Mouse (Mus musculus): Measurements from ENCODE around the gene Ppara.
A peak's percentile ranks its signal among the peaks of the same experiment; 100 is the strongest.

Ppara gene

DNA sequence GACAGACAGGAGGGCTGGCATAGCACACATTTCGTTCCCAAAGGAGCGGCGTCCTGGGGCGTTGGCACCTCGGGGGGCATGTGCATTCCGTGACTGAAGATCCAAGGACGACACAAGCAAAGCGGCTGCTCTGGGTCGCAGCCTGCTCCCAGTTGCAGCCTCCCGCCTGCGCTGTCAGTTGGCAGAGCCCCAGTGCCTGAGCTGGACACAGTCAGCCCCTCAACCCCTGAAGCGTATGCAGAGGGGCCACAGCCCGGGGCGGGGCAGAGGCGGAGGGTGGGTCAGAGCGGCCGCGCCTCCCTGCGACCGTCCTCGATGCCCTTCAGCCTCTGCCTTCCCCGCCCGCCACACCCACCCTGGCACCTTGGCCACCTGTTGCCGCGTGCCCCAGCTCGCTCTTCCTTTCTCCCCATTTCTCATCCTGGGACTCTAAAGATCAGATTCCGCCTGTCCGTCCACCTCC lies at the start of gene Ppara:
Gene Ppara, plus strand, starts transcription at position 413 of the 463 bp plus-strand sequence.
- DNase-seq = peak; percentile 80

DNA sequence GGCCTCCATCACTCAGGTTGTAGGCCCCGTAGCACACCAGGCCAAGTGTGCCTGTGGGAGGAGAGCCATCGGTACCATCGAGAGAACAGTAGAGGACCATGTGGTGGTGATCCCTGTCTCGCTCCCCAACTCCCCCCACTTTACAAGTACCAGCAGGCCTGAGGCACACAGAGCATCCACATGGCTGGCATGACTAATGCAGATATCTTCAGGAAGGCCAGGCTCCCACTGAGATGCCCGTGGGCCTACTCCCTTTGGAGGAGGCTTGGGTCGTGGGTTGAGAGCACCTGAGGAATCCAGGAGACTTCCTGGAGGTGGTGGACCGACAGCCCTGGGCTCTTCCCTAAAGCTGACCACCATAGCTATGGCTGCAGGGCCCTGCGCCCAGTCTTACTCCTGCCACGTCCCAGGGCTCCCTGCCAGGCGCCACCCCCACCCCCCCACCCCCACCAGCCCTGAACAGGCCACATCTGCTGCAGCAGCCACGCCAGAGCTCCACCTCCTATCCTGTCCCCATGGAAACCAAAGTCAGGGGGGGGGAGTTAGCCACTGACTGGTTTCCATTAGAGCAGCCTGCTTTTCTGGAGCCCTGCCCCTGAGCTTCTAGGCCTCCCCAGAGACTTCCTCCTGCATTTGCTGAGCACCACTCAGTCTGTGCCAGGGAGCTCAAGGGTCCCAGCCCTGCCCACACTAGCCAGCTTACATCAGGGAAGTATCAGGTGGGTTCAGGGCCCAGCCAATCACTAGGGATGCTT lies 48.0 kb upstream of the Ppara start:
- peak; percentile 88 for DNase-seq

DNA sequence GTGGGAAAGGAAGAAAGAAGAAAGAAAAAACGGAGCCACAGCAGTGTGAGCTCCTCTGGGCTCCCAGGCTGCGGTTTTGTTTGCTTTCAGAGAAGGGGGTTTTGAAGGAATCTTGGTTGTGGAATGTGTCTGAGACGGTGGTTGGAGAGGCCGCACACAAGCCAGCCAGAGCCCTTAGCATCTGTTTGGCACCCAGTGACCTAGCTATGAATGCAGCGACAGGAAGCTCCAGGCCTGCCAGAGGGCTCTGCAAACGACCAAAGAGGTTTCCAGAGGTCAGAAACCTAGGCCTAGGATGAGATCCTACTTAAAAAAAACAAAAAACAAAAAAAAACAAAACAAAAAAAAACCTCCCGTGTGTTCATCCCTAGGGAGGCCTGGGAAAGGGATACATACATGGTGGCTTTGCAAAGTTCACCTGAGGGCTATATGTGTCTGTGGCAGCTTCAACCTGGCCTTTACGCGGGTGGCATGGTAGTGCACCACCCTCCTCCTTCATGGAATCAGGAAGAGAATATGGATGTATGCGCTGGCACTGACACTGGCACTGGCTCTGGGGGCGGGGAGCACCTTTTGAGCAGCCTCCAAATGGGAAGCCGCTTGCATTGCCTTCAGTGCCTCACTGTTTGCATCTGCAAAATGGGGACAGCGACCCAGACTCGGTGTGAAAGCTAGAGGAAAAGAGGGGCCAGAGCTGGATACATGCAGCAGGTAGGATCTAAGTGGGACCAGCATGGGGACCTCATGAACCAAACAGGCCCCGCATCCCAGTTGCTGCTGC lies 47.0 kb upstream of the Ppara start:
- DNase-seq = peak; percentile 47

DNA sequence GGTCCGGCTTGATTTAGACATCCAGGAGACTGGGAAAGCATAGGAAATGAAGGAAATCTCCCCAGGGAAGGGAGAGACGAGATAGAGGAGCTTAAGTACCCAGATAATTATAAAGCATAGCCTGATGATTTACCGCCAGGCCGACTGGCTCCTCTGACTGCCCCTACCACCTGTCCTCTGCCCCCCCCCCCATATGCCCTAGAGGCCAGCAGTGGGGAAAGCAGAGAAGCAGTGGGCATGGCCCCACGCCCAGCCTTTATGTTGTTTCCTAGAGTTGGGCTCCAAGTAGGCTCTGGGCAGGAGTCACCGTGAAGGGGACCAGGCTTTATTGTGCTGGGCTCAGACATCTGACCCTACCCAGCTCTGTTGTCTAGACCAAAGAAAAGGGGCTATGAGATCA lies 46.0 kb upstream of the Ppara start:
- no peak for DNase-seq

DNA sequence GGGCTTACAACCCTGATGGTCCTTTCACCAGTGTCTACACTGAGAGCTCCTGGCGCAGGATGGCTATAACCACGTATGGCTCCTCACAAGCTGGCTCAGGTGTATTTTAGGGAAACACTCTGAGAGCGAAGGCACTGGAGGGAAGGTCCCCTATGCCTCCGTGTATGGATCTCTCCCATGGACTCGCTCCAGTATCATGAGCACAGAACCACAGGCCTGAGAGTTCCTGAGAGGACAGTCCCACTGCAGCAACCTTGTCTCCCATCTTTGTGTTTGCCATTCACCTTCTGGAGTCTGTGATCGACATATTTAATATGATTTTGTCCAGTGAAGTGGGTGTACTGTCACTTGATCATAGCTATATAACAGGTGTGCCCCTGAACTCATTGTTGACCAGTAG lies 45.3 kb upstream of the Ppara start:
- DNase-seq = no peak

DNA sequence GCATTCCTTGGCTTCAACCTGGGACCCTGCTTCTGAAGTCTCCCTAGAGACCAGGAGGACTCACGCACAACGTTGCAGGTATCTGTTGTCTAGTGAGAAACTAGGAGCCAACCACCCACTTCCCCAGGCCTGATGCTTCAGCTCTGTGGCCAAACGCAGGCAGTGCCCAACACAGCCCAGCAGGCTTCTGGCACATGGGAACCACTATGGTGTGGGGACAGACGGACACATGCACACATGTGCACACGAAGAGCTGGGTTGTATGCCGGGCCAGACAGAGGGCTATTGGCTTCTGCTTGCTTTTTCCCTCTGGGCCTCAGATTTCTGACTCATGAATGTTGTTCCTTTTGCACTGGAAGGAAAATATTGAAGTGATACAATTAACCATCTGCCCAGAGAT lies 44.7 kb upstream of the Ppara start:
- DNase-seq = no peak

DNA sequence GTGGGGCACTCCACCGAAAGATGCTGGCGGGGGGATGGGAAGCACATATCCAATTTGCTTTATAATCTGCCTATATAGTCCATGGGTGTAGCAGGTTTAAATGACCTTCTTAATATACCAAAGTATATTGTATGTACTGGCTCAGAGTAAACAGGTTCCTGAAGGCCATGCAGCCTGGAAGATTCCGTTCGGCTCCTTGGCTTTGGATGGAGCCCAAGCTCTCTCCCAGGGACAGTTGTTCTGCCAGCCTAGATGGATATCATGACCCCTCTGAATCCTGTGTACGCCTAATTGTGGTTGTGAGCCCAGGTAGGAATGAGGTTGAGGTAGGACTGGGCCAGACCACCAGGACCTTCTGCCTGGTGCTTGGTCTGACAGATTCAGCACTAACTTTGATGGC lies 43.9 kb upstream of the Ppara start:
- no peak for DNase-seq

DNA sequence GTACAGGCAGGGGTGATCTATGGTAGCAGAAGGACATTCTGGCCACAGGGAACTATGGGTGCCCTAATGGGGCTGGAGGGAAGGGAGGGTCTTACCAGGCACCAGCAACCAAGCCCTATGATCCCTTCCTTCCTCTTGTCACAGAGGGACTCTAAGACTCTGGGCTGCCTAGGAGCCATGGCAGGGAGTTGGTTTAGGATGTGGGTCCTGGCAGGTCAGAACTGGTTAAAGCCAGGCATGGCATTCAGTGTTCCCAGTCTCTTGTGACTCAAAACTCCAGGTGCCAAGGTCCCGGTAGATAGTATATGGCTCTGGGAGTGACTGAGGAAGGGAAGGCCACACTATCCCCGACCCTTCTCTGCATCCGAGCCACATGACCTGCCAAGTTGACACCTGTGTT lies 41.7 kb upstream of the Ppara start:
- peak; percentile 35 for DNase-seq

DNA sequence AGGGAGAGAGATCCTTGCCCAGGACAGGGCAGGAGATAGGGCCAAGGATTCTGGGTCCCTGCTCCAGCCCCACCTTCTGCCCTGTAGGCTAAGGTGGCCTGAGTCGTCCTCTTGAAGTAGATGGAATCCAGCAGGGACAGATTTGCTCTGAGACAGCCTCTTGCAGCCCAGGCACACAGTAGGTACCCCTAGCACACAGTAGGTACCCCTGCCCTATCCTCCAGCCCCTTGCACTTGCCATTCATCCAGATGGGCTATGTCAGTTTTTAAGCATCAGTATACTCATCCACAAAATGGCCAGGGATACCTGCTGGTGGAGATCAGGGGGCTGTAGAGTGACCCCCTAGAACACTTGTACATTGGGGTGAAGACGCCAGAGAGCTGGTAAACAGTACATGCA lies 41.0 kb upstream of the Ppara start:
- no peak for DNase-seq

DNA sequence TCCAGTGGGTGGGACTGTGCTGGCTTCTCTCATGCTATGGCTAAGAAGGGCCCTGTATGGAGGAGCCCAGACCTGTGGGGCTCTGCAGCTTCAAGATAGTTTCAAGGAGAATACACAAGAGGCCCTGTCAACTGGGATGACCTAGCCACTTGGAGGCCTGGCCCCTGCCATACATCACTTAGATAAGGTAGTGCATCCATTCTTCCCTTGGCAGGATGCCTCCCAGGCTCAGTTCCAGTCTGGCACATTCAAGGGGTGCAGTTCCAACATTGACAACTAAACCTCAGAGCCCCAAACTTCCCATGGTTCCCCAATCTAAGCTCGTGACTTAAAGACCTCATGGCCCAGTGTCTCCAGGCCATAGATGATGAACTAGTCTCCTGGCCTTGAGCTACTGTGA lies 40.4 kb upstream of the Ppara start:
- DNase-seq = no peak

DNA sequence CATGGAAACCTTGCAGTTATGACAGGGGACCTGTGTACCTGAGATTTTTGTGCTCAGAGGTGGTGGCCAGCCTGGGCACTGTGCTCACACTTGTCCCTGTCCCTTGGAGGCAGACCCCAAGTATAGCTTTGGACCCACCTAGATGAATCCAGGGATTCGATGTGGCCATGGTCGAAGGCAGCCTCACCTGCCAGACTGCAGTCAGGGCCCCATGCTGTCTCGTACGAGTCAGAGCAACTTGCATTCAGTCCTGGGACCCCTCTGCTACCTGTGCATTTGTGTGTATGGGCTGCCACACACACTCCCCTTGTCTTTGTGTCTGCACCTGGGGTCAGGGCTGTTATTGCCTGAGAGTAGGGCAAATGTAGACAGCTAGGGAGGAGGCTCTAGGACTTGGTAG lies 39.5 kb upstream of the Ppara start:
- DNase-seq = no peak

DNA sequence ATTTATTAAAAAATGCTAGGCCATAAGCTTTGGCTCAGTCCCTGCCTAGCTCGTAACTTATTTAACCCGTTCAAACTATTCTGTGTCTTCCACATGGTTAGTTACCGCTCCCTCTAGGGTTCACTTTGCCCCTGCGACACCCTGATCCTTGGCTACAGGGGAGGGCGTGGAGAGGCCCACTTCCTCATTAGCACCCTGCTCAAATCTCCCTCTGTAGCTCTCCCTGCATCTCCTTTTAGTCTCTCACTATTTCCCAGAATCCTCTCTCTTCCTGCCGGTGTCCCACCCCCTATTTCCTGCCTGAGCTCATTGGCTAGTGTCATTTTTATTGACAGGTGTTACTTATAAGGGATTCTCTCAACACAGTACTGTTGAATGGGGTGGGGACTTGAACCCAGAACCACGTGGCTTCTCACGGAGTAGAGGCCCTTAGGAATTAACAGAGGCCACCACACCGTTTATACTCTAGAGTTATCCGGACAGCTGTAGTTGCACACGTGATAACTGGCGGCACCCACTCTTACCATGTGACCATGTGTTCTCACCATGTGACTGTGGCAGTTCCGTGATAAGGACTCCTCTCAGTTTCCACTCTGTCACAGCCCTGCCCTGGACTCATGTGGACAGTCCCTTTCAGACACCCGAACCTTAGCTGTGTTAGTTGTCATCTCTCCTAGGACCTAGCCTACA lies 36.3 kb upstream of the Ppara start:
- DNase-seq = peak; percentile 58

DNA sequence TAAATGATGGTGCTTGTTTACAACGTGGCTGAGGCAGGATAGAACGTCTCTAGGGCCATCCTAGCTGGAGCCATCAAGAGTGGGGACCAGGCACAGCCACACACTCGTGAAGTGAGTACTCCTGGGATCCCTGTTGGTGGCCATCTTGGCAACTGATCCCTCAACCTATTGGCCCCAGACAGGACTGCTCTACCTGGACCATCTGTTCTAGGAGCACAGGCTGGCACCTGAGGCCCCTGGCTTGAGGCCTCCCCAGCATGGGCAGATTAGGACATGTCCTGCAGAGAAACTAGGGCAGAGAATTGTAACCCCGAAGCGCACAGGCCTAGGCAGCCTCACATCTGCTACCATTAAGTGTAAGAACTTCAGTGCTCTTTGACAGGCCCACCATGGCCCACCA lies 35.3 kb upstream of the Ppara start:
- no peak for DNase-seq

DNA sequence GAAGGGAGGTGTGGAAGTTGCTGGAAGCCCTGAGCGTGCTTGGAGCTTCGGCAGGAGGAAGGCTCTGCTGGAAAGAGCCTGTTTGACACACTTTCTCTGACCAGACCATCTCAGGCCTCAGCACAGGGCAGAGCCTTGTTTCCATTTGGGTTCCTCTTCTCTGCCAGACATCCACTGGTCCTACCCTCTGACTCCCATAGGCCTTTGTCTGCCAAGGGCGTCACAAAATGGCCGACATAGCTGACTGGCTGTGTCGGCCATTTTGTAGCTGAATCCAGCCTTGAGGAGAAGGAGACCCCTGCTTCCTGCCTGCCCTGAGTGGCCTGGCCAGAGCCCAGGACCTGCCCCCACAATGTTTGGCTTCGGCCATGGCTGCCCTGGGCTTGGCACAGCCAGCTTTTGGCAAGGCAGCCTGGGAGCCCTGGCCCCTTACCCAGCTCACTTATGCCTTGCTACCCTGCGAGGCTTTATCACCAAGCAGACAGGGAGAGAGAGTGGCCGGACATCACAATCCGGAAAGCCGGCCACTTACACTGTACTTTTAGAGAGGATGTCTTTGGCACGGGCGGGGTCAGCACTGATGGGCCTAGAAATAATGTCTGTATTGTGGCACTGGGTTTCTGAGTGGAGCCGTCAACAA lies 34.8 kb upstream of the Ppara start:
- DNase-seq = peak; percentile 55

DNA sequence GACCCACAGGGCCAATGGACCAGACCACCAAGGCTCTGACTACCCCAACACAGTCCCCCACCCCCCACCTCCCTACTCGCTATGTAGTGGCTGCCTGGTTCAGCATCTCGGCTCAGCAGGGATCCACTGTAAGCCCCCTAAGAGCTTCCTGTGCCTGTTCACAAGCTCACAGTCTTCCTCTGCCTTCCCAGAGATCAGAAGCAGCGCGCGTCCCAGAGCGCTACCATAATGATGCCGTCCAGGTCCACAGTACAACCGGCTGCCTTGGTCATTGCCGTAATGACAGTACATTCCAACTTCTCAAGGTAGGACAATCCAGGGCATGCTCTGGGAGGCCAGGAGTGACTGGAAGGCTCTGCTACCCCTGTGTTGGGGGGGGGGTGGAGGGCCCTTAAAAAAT lies 34.1 kb upstream of the Ppara start:
- peak; percentile 26 for DNase-seq

DNA sequence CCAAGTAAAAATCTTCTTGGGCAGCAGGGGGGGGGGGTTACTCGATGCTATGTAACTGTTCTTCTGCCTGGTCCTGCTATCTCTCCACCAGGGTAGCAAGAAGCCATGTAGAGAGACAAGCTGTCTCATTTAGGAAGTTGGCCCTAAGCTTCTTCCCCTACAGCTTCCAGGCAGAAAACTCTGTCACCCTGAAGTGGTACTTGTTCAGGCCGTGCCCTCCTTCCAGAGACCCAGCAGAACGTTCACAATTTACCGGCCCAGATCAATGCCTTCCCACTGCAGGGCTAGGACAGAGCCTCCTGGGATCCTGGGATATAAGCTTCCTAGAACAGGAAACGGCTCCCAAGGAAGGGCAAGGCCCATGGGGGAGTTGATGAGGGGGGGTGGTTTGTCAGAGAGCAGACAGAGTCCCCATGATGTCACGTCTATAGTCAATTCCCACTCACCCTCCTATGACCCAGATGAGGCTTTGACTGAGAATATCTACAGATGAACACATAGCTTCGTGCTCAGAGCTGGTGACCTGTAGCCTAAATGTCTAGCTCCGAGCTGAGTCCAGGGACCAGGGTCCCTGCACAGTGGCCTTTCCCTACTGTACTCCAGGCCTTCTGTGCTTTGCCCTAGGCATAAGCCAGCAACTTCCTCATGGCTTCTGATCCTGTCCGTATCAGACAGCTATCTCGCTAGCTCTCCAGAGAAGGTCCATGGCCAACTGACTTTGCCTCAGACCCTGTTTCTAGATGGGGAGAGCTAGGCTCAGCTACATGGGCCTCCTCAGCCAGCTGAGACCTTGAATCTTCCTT lies 33.5 kb upstream of the Ppara start:
- DNase-seq = peak; percentile 25

DNA sequence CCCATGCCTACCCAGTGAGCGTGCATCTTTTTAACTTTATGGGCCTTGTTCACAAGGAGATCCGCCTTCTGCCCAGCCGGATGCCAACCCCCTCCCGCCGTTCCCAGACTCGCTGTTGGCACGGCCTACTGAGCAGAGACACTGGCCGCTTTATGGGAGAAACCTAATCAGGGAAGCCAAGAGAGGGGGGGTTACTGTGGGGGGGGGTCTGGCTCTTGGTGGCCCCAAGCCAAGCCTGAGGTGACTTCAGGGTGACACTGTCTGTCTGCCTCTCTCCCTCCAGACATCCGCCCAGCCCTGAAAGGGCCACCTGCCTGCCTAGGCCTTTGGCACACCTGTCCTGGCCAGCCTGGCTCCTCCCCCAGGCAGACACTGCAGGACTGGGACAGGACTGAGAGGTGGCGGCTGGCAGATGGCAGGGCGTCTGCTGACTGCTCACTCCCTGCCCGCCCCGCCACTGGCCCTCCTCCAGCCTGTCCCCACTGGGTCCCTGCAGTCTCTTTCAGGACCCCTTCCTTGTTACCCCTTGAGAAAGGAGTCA lies 32.3 kb upstream of the Ppara start:
- peak; percentile 84 for DNase-seq

DNA sequence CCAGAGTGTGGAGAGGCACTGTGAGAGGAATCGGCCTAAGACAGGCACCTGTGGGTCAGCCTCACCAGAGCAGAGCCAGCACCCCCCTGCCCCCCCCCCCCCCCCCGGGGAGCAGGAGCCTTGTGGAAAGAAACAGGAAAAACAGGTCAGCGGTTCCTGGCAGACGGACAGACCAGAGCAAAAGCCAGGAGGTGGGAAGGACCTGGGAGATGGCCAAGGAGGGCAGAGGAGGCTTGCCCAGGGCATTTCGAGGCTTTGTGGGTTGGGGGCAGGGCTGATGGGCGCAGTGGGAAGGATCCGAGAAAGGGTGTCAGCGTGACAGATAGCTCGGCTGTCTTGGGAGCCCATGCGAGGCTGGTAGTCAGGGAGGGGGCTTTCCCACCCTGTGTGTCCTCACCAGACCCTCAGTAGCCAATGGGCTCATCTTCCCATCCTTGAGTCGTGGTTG lies 31.6 kb upstream of the Ppara start:
- DNase-seq = peak; percentile 93

DNA sequence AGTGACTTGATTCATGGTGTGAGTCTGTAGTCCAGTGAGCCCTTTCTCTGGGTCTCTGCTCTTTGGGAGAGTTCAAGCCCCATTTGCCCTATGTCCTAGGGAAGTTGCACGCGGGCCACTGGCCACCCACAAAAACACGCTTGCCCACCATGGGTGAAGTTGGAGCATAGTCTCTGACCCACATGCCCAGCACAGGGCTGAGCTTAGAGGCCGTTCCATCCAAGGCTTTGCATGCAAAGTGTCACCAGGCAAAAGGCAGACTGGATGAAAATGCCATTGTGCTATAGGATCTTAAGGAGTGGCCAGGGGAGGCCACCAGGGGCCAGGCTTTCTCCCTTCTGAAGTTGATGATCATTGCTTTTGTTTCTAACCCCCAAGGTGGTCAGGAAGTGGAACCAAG lies 30.9 kb upstream of the Ppara start:
- DNase-seq = no peak

DNA sequence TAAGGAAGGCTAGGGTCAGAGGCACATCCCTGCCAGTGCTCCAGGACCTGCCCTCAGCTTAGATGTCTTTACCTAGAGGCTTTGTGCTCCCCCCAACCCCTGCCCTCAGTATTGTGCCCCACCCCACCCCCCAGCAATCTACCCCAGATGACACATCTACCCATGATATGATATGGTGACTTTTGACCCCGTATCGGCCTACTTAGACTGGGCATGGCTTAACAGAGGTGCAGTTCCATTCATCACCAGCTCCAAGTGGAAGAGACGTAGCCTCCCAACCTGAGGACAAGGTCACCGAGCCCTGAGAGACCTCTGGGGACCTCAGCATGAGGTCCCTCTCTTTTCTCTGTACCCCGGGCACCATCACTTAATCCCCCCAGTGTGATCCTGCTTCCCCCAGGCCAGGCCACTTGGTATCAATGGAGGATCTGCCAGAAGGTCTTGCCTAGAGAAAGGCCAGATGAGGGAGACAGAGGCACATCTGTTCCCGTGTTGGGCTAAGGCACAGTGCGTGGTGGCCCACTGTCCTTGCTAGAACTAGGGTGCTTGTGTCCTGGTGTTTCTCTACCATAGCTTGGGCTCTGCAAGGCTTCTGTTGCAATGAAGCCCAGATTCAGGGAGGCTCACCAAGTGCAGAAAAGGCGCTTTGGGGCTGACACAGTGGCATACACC lies 30.3 kb upstream of the Ppara start:
- no peak for DNase-seq

DNA sequence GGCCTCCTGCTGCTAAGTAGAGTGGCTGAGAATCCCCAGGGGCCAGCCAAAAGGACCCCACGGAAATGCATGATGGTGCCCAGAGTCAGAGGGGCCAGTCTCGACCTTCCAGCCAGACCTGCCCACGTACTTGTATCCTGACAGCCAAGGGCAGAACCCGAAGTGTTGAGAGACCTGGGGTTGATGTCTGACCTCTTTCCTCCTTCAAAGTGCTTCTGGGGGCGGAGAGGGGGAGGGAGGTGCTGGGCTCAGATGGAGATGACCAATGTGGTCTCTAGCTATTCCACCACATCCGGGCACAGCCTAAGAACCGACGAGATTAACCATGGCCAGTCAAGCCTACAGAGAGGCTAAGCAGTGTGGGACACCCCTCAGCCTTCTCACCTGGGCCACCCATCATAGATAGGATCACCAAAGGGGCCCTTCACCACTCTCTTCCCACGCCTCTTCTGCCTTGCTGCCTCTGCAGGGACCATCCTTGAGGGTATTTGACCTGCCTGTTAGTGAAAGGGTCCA lies 29.7 kb upstream of the Ppara start:
- no peak for DNase-seq
